Mouse (Mus musculus): Measurements from ENCODE around the gene Slc9c1.

DNA sequence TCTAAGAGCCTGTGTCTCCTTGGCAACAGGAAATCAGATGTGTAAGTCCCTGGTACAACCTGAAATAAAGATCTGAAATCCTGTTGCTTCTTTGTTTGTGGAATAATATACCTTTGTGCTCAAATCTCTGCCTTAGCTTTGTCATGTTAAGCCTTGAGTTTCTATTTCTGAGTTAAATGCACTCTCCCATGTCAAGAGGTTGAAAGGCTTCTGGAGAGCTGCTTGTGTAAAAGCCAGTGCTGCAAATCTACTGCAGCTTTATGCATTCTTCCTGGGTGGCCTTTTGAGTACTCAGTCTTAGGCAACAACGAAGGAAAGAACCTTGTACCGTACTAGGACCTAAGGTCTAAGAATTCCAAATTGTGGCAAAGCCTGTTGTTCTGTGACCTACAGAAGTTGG is 78.1 kb downstream of the Slc9c1 start:
- no peak for TF ChIP-seq GATA1 (IDR thresholded peaks at IDR 0.05; ENCODE audit: borderline replicate concordance, low read length)
- no peak for TF ChIP-seq FLI1 (IDR thresholded peaks at IDR 0.05; ENCODE audit: low read length)
